Mouse (Mus musculus) stomach, postnatal 0 days (tissue): Measurements from ENCODE around the gene Hoxb7.

ENCODE experiments used
- CTCF ChIP-seq: IDR thresholded peaks from 2 replicates; pipeline ENCODE4 v1.5.1; 2016; ENCODE audit warnings: antibody characterized with exemption, low read depth, mild to moderate bottlenecking, moderate library complexity
- EP300 ChIP-seq: optimal IDR thresholded peaks from 2 replicates; pipeline ENCODE3; 2016; ENCODE audit warnings: antibody characterized with exemption

DNA sequence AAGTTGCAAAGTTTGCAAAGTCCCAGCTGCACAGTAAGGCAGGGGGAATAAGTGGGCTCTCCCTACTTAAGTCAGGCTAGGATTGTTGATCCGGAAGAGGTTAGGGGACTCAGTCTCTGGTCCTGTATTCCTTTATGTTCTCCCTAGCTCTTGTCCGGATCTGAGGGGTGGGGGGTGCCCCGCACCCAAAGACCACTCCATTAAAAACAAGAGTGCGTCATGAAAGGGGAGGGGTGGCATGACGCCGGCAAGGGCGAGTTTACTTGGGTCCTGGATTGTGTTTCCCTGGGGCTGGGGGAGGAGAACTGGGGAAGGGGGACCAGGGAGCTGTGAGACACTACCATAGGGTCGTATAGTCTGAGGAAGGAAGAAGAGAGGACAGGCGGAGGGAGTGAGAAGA is 13.4 kb downstream of the Hoxb7 start:
- TF ChIP-seq CTCF (no peak), EP300 (no peak)
